Mouse (Mus musculus) c-Kit-positive CD71-positive TER-119-positive erythroid progenitor cells, embryonic 14.5 days (primary cell): ENCODE measurements around the gene Homer3.

ENCODE experiments used
- DNase-seq: peaks from one replicate; pipeline ENCODE4 v3.0.0-alpha.2; 2013; ENCODE audit warnings: low spot score

Homer3 gene

DNA sequence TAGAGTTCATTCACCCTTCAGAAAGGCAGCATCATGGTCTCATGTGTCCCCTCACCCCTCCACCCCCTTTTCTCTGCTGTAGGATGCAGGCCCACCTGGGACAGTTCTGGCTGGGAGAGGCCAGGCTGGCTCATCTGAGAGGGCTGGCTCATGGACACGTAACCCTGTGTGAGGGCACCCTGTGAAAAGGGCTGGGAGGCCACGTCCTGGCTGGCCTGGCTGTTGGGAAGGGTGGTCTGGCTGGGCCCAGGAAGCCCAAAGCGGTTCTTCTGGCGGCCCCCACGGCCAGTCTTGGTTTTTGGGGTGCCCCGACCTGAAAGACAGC lies 50.2 kb downstream of the Homer3 start:
- DNase-seq: no peak

DNA sequence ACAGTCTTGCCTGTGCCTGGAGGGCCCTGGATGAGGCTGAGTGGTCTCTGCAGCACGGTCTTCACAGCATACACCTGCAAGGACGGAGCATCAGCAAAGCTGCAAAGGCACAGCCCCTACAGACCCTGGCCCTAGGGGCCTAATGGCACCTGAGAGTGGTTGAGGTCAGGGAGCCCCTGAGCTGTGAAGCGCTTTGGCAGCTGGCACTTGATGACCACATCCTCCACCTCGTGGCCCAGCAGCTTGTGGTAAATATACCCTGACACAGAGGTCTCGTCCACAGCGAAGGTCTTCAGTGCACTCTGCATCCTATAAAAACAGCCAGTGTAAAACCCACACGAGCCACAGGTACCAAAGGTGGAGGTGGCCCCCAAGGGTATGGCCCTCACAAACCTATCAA lies 56.3 kb downstream of the Homer3 start:
- DNase-seq: no peak

DNA sequence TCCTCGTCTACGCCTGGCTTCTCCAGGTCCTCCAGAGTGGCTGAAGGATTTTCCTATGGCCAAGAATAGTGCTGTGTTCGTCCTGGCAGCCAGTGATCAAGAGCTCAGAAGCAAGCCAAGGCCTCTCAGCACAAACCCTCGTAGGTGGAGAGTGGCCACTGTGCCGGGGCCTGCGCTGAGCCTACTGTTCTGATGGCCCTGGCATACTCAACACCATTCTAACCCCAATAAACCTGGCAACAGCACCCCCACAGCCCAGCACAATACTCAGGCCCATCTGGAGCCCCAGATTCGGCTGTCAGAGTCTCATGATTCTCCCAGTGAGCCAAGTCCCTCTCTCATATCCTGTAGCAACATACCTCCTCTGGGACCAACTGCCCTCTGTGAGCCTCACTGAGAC lies 58.0 kb downstream of the Homer3 start:
- DNase-seq: no peak

DNA sequence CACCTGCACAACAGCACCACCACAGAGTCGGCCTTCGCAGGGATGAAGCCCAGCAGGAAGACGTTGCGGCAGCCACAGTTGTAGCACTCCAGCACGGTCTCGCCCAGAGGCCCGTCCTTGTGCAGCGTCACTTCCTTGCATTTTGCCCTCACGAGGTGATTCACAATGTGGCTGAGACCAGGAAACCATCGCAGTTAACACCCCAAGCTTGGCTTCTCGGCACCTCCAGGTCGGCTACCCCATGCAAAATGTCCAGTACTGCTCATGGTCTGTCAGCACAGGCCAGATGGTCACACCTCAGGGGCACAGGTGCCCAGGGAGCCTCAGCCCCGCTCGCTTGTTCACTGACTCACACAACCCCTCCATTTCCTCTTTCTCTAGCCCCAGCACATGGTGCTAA lies 59.4 kb downstream of the Homer3 start:
- DNase-seq: no peak

DNA sequence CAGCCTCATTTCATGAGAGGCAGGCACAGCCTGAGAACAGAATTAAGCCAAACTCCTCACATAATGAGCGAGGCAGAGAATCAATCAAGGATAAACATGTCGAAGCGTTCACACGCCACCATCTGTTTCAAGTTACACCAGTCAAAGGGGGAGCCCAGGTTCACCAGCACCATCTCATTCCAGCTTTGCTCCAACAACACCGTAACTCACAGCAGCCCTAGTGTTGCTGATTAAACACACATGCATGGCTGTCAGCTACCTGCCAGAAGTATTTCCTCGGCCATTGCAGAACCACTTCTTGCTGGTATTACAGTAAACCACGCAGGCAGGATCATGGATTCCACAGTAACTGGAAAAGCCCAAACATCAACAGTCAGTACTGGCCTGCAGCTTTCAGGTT lies 60.4 kb downstream of the Homer3 start:
- no peak for DNase-seq

DNA sequence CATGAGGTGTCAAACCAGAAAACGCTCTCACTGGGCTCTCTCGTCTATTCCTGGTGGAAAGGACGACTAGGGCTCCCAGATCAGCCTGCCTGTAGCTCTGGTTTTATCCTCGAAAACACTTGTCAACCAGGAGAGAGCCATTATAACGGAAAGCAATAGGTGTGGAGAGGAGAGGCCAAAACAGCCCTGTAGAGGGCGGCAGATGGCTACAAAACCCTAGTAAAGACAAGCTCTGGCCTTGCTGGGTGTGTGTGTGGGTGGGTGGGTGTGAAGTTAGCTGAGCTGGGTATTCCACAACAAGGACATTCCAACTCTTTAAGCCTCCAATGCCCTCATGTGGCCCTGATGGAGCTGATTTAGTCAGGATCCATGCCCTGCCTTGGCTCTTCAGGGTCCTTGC lies 61.1 kb downstream of the Homer3 start:
- DNase-seq: no peak
